In genomic region chr12:84053679-84054391, GRCm38 (mm10) we compare ENCODE assay signal across 9 mouse cellular contexts. TPM values are rescaled to one million over a fixed set of nuclear protein-coding genes. Genes with fewer than 3 reads are reported as not detected.
DNase-seq lines count a peak whose midpoint lies in the region; ATAC-seq lines count a peak whose summit lies in the region.
"Had no signal": no experiment of that assay in that cellular context is flagged by ENCODE, and none has a peak within 500 bp of the region (broad histone marks: within the 10 kb centered on the region; RNA-seq: fewer than 3 reads in every experiment).

No protein-coding gene starts in this region.

- 2% methylated on average over 41 of the region's 46 CpGs for WGBS in heart, embryonic 15.5 days
- 2% methylated on average over 40 of the region's 46 CpGs for WGBS in midbrain, embryonic 14.5 days

- H3K36me3 ChIP-seq in heart, embryonic 15.5 days = no peaks in the 10 kb centered on the region
- H3K36me3 ChIP-seq in midbrain, embryonic 14.5 days (ENCODE audit: control insufficient read depth, insufficient read depth, low read length) = no peaks in the 10 kb centered on the region

- no peak for ATAC-seq in heart, embryonic 15.5 days (replicated peaks; ENCODE audit: insufficient number of reproducible peaks, insufficient read depth, low FRiP score, low read depth)
- ATAC-seq in midbrain, embryonic 14.5 days (ENCODE audit: low FRiP score, low TSS enrichment) = no peak

- H3K4me2 ChIP-seq in heart, embryonic 15.5 days = peak overlapping the region; percentile 94
- H3K4me2 ChIP-seq in midbrain, embryonic 14.5 days (ENCODE audit: low read length) = peak overlapping the region; percentile 62

- H3K4me1 ChIP-seq in brown adipose tissue, adult 24 weeks (ENCODE audit: control insufficient read depth, insufficient read depth, insufficient read length, low read length) = no peaks in the 10 kb centered on the region
- H3K4me1 ChIP-seq in heart, embryonic 15.5 days (replicated peaks) = peaks cover 7% of the 10 kb centered on the region
- H3K4me1 ChIP-seq in midbrain, embryonic 14.5 days (ENCODE audit: control insufficient read depth, insufficient read depth, low read length) = 0 out of 2 replicates have a peak, but pooled peaks cover 3% of the 10 kb centered on the region

- peak overlapping the region; percentile 41 for H3K9ac ChIP-seq in heart, embryonic 15.5 days
- peak overlapping the region; percentile 47 for H3K9ac ChIP-seq in midbrain, embryonic 14.5 days (replicated peaks; ENCODE audit: low read length)

- peaks cover 19% of the 10 kb centered on the region; the same call in 1 of the 2 replicates for H3K27me3 ChIP-seq in heart, embryonic 15.5 days
- peaks cover 4% of the 10 kb centered on the region for H3K27me3 ChIP-seq in midbrain, embryonic 14.5 days (ENCODE audit: control insufficient read depth, insufficient read depth, low read length)
- H3K27me3 ChIP-seq: CH12.LX had no signal

- DNase-seq in cerebellum, postnatal 10 days = peak; percentile 47 to 50
- DNase-seq in cerebellum, adult 8-10 months = no peak
- peak; percentile 66 to 78 for DNase-seq in kidney, postnatal 25 days
- DNase-seq in midbrain, embryonic 14.5 days = peak; percentile 65
- no peak for DNase-seq in natural killer cell, adult 2 months (ENCODE audit: low spot score in 2 of 2)
- DNase-seq in B cell, adult 2 months = no peak

- no peak overlapping the region for H3K27ac ChIP-seq in brown adipose tissue, adult 24 weeks (replicated peaks; ENCODE audit: low read depth, low read length)
- no peak overlapping the region for H3K27ac ChIP-seq in heart, embryonic 15.5 days
- no peak overlapping the region for H3K27ac ChIP-seq in midbrain, embryonic 14.5 days (replicated peaks; ENCODE audit: low read depth, low read length)

- H3K9me3 ChIP-seq in heart, embryonic 15.5 days (replicated peaks) = no peaks in the 10 kb centered on the region
- H3K9me3 ChIP-seq in midbrain, embryonic 14.5 days (ENCODE audit: control insufficient read depth, low read length) = no peaks in the 10 kb centered on the region

- H3K4me3 ChIP-seq in brown adipose tissue, adult 24 weeks (ENCODE audit: insufficient read depth, low read depth, low read length) = peak overlapping the region; percentile 14; the same call in 1 of the 2 replicates
- peak overlapping the region; percentile 54 for H3K4me3 ChIP-seq in heart, embryonic 15.5 days
- H3K4me3 ChIP-seq in midbrain, embryonic 14.5 days (replicated peaks; ENCODE audit: low read depth, low read length) = peak overlapping the region; percentile 40

RNA-seq across cellular contexts. Expression of gene Acot3, which starts 1.9 kb away (rescaled TPM):
- polyA plus RNA-seq in brown adipose tissue, adult 24 weeks (2012; ENCODE audit: insufficient read depth, insufficient read length, missing spikeins) = not detected in 2 replicates
- 0.56 and 0.73 TPM in 2 replicates for polyA plus RNA-seq in heart, embryonic 15.5 days (2015; fragmentation: Nextera tagmentation; extraction: Ambion mirVana)
- 0.88 and 1.2 TPM in 2 replicates for polyA plus RNA-seq in midbrain, embryonic 14.5 days (2014; fragmentation: Nextera tagmentation; extraction: Ambion mirVana)

RNA-seq across cellular contexts. Expression of gene Gm49366, which starts 15.1 kb away (rescaled TPM):
- not detected in 2 replicates for polyA plus RNA-seq in brown adipose tissue, adult 24 weeks (2012; ENCODE audit: insufficient read depth, insufficient read length, missing spikeins)
- not detected in 2 replicates for polyA plus RNA-seq in heart, embryonic 15.5 days (2015; fragmentation: Nextera tagmentation; extraction: Ambion mirVana)
- not detected in 2 replicates for polyA plus RNA-seq in midbrain, embryonic 14.5 days (2014; fragmentation: Nextera tagmentation; extraction: Ambion mirVana)

RNA-seq across cellular contexts. Expression of gene Acot5, which starts 15.3 kb away (rescaled TPM):
- polyA plus RNA-seq in brown adipose tissue, adult 24 weeks (2012; ENCODE audit: insufficient read depth, insufficient read length, missing spikeins) = not detected in 2 replicates
- 0.10 TPM in 1 of 2 replicates, not detected in the other for polyA plus RNA-seq in heart, embryonic 15.5 days (2015; fragmentation: Nextera tagmentation; extraction: Ambion mirVana)
- not detected in 2 replicates for polyA plus RNA-seq in midbrain, embryonic 14.5 days (2014; fragmentation: Nextera tagmentation; extraction: Ambion mirVana)

RNA-seq across cellular contexts. Expression of gene Acot4, which starts 15.7 kb away (rescaled TPM):
- 1.5 and 2.8 TPM in 2 replicates for polyA plus RNA-seq in brown adipose tissue, adult 24 weeks (2012; ENCODE audit: insufficient read depth, insufficient read length, missing spikeins)
- 0.16 and 0.29 TPM in 2 replicates for polyA plus RNA-seq in heart, embryonic 15.5 days (2015; fragmentation: Nextera tagmentation; extraction: Ambion mirVana)
- 0.18 and 0.62 TPM in 2 replicates for polyA plus RNA-seq in midbrain, embryonic 14.5 days (2014; fragmentation: Nextera tagmentation; extraction: Ambion mirVana)

RNA-seq across cellular contexts. Expression of gene Acot1, which starts 44.5 kb away (rescaled TPM):
- 5.2 TPM in 1 of 2 replicates, not detected in the other for polyA plus RNA-seq in brown adipose tissue, adult 24 weeks (2012; ENCODE audit: insufficient read depth, insufficient read length, missing spikeins)
- polyA plus RNA-seq in heart, embryonic 15.5 days (2015; fragmentation: Nextera tagmentation; extraction: Ambion mirVana) = 27.7 and 29.8 TPM in 2 replicates
- 98.3 and 108 TPM in 2 replicates for polyA plus RNA-seq in midbrain, embryonic 14.5 days (2014; fragmentation: Nextera tagmentation; extraction: Ambion mirVana)

Comparison
In these comparisons a context has a peak if more than half of its experiments do, and no peak if none do; other contexts are left out.
1. DNase-seq: peak in cerebellum, postnatal 10 days (2 of 2), kidney, postnatal 25 days (2 of 2) and midbrain, embryonic 14.5 days (single experiment); none in cerebellum, adult 8-10 months (single experiment), natural killer cell, adult 2 months (0 of 2) and B cell, adult 2 months (0 of 2).
2. Peak in every context shown above with its lines, with median percentiles within 50 percentile points of each other: H3K4me3 ChIP-seq.